Mouse (Mus musculus) layer of hippocampus, adult 11-12 months (tissue): ENCODE results near the gene Plac9a.
"Not testable (repeated sequence)": the region's sequence is repeated elsewhere in the genome, so short reads cannot be mapped to it uniquely, and the experiment has no call there.

ENCODE experiments used
- DNase-seq: peaks from one replicate; pipeline ENCODE4 v3.0.0; 2022; ENCODE audit warnings: low spot score

Gene Plac9a

DNA sequence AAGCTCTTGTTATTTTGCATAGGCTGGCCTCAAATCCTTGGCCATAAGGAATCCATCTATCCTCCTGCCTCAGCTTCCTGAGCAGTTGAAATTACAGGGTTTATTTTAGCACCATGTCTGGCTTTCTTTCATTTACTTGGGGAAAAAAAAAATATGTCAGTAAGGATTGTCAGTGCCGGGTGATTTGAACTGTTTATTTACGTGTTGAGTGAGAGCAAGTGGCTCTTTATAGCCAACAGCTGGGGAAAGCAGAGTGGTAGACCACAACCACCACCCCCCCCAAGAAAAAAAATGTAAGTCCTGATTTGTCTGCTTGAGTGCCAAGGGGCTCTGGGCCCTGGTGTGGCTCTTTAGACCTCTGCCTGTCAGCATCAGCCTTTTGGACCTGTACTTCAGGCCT lies 39.2 kb downstream of the Plac9a start:
- DNase-seq = no peak

DNA sequence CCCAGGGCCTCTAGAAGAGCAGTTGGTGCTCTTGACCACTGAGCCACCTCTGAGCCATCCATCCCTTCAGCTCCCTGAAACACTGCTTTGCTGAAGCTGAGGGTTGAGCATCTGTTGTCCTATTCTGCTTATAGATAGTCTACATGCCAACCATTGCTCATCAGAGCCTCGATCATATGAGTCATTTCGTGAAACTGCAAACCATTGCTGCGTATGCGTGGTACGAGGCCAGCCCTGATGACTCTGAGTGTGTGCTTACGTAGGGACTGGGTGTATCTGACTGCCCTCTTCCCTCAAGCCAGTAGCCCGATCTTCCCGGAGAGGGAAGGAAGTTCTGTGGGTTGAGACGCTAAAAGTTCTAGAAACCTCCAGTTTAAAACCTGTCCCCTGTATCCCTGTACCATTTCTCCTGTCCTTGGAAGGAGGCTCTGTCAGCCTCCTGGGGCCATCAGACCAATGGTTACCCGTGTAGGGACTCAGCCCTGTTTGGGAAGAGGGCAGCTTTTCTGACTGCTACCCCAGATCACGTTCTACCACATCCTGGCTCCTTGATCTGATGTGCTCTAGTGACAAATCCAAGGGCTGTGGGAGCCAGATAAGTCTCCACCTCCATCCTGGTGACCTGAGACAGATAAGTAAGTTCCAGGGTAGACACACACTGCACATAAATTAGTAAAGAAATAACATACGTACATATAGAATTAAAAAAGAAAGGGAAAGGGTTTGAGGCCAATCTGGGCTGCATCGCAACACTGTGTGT lies 40.9 kb downstream of the Plac9a start:
- DNase-seq = no peak

DNA sequence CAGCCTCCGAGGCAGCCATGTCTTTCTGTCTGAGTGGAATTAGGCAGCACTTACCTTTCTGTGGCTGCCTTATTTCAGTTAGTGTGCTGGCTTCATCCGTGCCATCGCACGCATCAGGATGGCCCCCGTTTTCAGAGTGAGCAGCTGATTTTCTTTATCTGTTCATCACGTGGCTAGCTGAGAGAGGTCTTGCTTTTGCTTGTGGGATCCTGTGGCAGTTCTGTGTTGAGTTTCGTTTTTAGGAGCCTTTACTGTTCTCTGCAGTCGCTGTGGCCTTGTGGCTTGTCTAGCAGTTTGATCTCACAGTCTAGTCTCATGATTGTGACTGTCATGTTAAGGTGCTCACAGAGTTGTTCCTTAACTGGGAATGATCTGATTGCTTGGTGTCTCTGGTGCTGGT lies 45.0 kb downstream of the Plac9a start:
- no peak for DNase-seq

DNA sequence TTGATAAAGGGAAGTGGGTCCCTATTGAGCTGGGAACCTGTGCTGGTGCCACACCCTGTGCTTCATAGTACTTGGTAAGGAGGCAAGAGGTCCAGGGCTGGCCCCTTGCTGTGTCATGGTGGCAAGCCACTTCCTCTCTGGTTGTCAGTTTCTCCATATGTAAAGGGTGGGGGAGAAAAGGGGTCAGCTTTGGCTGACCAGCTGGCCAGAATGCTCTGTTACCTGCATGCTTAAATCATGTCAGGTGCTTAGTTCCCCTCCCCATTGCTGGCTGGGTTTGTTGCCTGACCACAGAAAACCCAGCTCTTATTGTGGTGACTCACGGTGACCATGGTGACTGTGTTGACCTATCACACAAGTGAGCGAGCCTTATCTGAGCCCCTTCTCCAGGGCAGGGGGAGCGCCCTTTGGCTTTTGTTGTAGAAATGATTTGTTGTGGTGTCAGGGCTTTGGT lies 45.7 kb downstream of the Plac9a start:
- no peak for DNase-seq

DNA sequence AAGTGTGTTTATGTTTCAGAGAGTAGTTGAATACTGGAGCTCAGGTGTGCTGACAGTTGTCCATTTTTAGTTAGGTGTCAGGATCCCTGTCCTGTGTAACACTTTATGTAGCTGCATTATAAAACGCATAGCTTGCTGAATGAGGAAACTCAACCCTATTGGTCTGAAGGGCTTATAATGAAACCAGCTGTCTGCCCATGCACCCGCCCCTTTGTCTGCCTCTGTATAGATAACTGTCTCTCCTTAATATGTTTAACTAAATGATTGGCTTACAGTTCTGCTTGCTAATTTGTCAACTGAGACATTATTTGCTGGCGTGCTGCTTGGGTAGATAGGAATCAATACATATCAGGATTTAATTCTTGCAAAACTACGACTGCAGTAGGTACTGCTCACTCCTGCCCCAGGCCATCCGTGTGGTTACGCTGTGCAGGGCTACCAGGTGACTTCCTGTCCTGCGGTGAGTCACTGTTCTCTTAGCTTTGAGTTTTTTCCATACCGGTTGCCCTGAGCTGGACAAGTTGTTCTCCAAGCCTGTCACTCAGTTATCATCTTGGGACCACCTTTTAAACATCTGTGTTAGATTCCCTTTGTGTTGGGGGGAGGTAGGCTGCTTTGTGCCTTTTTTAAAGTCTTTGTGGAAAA lies 47.5 kb downstream of the Plac9a start:
- no peak for DNase-seq

DNA sequence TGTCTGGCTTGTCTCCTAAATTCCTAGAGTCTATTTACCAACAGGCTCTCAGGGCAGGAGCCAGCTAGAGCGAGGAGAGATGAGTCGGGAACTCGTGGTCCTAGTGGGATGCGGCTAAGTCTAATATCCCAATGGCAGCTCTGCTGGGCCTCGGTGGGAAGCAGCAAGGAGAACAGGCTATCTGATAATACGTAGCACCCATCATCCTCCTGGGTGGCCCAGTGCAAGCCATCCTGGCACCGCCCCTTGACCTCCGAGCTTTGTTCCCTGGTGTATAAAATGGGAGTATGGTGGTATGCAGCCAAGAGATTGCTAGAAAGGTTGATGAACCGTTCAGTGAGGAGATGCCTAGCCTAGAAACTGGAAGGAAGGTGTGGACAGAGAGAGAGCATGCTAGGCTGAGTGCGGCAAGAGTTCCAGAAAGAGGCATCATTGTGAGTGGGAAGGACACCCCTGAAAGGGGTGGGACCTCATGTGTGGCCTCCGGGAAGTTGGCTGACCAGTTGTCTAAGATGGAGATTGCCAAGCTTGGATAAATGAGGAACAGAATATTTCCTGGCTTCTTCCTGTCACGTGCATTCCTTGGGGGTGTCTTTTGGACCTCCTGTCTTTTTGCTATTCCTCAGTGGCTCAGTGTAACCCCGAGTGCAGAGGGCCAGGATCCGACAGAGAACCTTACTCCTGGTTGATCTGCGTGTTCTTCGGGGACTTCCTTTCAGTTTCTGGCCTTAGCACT lies 49.0 kb downstream of the Plac9a start:
- no peak for DNase-seq

DNA sequence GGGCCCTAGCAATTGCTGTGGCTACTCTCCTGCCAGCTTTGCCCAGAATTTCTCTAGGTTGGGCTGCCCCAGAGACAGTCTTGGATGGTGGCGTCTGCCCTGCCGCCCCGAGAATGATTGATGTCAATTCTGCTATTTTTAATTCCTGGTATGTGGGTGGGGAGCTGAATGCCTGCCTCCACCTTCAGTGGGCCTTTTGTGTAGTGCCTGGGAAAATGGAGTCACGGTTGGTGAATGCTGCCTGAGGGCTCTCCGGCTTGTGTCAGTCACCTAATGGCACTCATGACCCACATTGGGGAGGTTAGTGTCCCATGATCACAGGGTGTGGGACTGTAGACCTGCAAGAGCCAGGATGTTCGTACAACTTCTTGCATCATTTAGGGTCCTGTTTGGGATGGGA lies 49.6 kb downstream of the Plac9a start:
- DNase-seq = no peak

DNA sequence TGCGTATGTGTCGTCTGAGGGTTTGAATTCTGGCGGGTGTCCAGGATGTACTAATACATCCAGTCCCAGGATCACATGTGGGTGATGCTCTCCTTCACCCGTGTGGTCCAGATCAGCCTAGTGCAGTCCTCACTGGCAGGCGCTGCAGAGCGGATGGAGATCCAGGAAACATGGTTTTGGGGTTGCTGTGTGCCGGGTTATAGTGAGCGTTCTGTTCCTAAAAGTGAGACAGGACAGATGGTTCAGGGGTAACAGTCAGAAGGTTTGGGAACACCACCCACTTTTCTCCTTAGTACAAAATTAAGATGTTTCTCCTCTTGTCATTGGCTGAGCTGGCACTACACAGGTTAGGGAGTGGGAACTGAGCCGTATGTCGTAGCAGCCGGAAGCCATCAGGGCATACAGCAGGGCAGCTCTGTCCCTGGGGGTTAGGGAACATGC lies 50.8 kb downstream of the Plac9a start:
- peak; percentile 65 for DNase-seq

DNA sequence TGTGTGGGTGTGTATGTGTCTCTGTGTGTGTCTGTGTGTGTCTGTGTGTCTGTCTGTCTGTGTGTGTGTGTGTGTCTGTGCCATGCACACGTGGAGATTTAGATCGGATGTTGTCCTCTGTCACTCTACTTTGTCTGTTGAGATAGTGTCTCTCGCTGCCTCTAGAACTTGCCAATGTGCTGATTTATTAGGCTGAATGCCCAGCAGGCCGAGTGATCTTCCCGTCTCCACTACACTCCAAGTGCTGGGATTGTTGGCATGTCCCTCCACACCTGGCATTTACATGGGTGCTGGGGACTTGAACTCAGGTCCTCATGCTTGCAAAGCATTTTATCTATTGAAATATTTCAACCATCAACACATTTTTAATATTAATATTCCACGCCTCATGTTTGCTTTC lies 51.7 kb downstream of the Plac9a start:
- DNase-seq = no peak

DNA sequence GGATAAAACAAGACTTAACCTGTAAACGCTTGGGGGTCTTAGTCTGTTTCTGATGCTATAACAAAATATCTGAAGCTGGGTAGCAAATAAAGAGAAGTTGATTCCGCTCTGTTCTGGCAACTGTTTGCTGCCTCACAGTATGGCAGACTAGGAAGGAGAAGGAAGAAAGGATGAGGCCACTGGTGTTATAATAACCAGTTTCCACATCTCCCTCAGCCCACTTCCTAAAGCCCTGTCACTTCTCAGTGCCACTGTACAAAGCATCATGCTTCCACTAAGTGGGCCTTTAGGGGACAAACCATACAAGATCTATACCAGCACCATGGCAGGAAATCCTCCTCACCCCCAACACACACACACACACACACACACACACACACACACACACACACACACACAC lies 52.5 kb downstream of the Plac9a start:
- no peak for DNase-seq

DNA sequence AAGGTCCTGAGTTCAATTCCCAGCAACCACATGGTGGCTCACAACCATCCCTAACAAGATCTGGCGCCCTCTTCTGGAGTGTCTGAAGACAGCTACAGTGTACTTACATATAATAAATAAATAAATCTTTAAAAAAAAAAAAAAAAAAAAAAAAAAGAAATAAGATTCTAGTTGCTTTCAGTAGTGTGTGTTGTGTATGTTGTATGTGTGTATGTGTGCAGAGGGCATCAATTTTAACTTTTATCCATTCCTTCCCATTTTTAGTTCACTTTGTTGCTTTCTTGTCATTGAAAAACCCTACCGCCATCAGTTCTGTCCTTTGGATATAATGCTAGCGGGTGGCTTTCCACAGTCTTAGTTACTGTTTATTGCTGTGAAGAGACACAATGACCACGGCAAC lies 54.2 kb downstream of the Plac9a start:
- DNase-seq = not testable (repeated sequence)

DNA sequence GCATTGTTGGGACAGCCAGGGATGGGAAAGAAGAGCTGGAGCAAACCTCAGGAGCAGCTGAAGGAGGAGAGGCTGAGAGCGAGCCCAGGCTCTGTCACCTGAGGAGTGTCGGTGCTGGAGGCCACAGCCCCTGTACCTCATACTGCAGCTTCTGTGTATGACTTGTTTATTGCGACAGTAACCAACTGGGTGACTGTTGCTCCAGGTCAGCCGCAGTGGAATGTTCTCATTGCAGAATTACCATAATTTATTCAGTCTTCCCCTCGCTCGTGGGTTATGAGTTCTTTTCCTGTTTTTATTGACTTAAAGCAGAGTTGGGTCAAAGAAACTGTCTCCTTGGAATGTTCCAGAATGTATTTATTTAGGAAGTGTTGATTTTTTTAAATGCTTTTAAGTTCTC lies 54.7 kb downstream of the Plac9a start:
- no peak for DNase-seq

DNA sequence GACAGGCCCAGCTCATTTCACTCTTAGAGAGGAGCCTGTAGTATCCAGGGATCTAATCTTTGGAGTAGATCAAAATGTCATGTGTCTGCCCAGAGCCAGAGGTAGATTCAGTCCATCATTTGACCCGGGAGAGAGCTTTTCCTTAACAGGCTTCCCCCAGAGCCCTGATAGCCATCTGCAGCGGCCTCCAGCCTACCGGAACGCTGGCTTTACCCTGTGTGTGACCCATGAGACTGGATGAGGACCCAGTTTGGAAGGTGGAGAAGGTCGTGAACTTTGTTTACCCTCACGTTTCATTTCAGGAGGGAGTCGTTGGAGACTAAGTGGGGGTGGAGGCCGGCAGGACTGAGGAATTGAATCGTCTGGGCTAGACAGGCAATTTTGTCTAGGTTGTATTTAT lies 55.2 kb downstream of the Plac9a start:
- DNase-seq = no peak

DNA sequence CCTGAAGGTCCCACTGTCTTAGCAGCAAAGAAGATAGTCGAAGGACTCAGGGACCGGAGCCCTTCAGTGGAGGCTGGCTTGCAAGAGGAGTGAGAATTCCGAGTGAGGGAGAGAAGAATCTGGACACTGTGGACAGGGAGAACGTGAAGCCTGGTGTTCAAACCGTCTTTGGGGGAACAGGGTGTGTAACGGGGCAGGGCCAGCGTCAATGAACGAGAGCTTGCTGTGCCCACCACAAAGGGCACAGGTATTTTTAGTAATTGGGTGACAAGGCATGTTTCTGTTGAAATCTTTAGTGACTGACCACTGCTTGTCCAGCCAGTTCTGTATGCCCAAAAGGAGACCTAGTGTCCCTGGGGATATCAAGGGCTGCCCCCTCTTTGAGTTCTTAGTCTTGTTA lies 56.4 kb downstream of the Plac9a start:
- DNase-seq = no peak

DNA sequence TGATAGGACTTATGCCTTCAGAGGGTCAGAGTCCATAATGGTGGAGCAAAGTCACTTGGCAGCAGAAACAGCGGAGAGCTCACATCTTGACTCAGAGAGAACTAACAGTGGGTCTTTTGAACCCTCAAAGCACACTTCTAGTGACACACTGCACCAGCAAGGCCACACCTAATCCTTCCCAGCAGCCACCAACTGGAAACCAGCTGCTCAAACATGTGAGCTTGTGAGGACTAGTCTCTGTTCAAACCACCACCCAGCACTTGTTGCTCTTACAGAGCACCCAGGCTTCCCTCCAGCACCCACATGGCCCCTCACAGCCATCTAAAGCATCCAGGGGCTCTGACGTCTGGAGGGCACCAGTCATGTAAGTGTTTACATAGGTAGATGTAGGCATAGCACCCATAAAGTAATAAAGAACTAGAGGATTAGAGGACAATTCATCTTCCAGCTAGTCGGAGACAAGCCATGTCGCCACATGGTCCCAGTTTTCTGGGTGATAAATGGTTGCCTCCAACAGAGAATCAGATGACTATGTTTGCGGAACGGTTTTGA lies 57.0 kb downstream of the Plac9a start:
- DNase-seq = no peak

DNA sequence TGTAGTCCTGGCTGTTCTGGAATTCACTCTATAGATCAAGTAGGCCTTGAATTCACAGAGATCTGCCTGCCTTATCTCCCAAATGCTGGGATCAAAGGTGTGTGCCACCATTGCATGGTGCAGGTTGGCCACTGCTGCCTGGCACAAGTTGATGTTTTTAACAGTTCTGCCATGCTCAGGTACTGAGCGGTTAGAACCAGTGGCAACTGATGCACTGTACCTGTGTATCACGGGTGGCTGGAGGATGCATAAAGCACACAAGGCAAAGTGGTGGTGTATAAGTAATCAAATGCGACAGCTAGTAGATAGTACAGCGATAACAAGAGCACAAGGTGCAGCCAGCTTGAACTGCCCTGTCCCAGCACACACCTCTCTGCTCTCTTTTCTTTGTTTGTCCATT lies 58.5 kb downstream of the Plac9a start:
- no peak for DNase-seq

DNA sequence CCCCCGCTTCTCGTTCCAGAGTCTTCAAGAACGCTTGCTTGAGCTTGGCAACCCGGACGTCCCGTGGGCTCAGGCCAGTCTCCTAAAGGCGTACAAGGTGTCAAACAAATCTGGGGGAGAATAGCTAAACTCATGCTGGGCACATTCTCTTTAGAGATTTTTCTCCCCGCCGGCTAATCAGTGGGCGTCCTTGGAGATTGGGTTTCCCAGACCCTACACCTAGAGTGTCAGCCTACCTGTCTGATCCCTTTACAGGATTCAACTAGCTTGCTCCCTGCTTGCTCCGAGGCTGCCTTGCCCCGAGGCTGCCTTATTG lies 60.3 kb downstream of the Plac9a start:
- DNase-seq = no peak

DNA sequence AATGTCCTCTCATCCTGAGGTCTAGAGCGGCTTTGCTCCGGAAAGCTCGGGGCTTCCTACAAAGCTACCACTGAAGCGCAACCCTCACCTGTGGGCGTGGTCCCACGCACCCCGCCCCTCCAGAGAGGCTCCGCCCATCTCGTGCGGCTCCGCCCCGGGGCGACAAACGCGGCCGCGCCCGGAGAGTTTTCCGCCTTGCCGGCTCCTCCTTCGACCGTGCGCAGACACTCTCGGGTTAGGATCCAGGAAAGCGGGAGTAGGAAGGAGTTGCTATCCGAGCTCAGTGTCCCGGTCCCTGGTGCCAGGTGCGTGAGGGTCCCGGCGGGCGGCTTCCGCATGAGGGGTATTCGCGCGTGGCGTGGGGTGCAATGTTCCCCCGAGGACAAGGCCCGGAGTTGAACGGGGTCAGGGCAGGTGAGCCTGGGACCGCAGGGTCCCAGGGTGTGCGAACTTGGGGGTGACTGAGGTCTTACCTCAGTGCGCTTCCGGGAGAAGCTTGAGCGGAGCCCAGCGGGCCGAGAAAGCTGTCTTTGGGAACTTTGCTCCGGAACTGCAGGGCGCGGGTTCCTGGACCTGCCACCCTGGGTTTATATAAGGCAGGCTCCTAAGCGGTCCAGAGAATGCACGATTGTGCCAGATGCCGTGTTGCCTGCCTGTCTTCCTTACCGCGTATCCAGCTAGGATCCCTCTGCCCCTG lies 60.8 kb downstream of the Plac9a start, which contains the start of gene Anxa11:
Anxa11 (plus strand) TSS at position 166 of the 697 bp plus-strand sequence.
- DNase-seq = peak; percentile 69

DNA sequence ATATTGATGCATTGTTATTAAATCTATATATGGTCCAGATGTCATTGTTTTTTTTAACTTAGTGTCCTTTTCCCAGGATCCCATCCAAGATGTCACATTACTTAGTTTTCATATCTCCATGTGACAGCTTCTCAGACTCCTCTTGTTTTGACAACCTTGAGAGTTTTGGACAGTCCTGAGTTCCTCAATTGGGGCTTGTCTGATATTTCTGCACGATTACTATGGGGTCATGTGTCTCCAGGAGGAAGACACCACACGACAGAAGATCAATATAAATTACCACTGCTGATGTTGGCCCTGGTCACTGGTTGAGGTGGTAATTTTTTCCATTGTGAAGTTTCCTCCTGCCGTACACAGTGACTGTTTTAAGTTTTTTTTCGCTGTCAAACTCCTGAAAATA lies 61.3 kb downstream of the Plac9a start:
- DNase-seq = no peak

DNA sequence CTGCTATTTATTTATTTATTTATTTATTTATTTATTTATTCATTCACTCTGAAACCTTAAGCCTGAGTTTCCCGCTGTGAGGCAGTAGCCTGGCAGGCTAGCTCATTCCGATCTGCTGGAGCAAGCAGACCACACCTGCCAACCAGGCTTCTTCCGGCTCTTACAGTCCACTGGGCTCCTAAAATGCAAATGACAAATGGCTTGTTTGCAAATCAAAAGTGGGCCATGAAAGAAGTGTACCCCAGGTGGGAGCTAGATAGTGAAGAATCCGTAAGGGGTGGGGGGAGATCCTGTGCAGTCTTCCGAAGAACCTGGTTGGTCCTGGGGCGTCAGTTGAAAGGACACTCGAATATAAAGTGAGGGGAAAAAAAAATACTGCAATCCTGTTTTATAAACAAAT lies 61.9 kb downstream of the Plac9a start:
- no peak for DNase-seq

DNA sequence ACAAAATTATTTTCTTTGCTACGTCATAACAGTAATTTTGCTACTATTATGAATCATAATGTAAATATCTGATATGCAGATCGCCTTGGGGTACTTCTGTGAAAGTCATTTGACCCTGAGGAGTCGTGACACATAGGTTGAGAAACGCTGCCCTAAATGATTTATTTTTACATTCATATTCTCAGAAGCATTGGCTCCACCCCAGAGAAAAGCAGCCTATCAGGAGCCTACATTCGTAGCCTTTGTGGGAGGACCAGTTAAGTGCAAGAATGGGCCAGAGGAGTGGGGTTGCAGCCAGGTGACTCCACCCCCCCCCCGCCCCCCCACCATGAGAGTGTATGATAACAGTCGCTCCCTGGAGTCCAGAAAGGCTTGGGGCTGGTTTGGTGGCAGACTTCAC lies 63.1 kb downstream of the Plac9a start:
- DNase-seq = no peak

DNA sequence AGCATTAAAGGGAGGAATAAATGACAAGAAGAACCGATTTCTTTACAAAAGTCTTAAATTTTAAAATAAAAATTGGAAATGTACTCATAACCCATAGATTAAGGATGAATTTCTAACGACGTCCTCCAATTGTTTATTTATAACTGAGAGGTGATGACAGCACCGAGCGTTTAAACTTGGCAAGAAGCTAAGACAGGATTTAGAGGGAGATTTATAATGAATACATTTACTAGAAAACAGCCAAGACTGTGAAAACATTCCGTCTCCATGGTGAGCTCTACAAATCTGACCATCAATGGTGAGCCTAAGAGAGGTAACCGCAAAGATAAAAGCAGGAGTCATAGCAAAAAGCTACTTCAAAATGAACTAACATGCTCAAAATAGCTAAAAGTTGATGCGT lies 64.5 kb downstream of the Plac9a start:
- no peak for DNase-seq
